Mouse (Mus musculus): Measurements from ENCODE around the gene Prr19. TPM values are rescaled to one million over a fixed set of nuclear protein-coding genes. Genes with fewer than 3 reads are reported as not detected.
"Not testable (repeated sequence)": the region's sequence is repeated elsewhere in the genome, so short reads cannot be mapped to it uniquely, and the experiment has no call there.

Prr19 gene
- not detected in 2 replicates for total RNA-seq (2014; rRNA removed; ENCODE audit: low replicate concordance)
- not detected in 2 replicates for polyA plus RNA-seq (2015; fragmentation: Nextera tagmentation; extraction: Ambion mirVana)

DNA sequence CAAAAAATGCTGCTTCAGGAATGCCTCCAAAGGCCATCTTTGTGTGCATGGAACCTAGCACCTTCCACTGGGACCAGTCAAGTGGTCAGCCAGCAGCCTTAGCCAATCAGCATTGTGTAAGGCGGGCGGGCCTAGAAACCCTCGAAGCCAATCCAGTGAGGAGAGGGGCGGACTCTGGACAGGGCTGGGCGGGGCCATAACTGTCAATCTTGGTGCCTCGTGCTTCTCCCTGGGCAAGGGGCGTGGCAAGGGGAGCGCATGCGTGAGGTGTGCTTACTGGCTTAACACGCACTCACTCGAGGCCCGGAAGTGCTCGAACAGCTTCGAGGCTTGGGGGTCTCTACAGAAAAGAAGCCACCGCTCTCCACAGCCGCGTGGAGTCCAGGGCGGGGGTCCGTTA lies at the start of gene Prr19:
Prr19 (plus strand) TSS at position 349 of the 400 bp plus-strand sequence.
- Histone ChIP-seq H3K4me2 (ENCODE audit: low read depth, low read length) (no peak within 1 kb of the TSS), H3K36me3 (replicated peaks; ENCODE audit: control insufficient read depth, insufficient read depth, low read length) (no peaks in the 10 kb centered on the region), H3K27me3 (ENCODE audit: control insufficient read depth, insufficient read depth, low read length) (peaks cover 11% of the 10 kb centered on the region), H3K4me1 (ENCODE audit: control insufficient read depth, insufficient read depth) (peaks cover 9% of the 10 kb centered on the region), H3K27ac (ENCODE audit: low read depth) (no peak within 1 kb of the TSS), H3K4me3 (ENCODE audit: low read depth, low read length) (no peak within 1 kb of the TSS), H3K9ac (replicated peaks; ENCODE audit: low read depth, low read length) (no peak within 1 kb of the TSS), H3K9me3 (replicated peaks; ENCODE audit: control insufficient read depth, low read length) (no peaks in the 10 kb centered on the region)
- 55% methylated on average over 19 of the region's 19 CpGs for WGBS
- ATAC-seq (ENCODE audit: insufficient read depth, low read depth): no peak
- TF ChIP-seq CTCF (IDR thresholded peaks at IDR 0.05; ENCODE audit: low read depth) (no peak), EP300 (IDR thresholded peaks at IDR 0.05; ENCODE audit: low read depth) (no peak)
- no peak for DNase-seq (ENCODE audit: low spot score)

- TF ChIP-seq EP300 (IDR thresholded peaks at IDR 0.05; ENCODE audit: low read depth): no peak
- TF ChIP-seq CTCF (IDR thresholded peaks at IDR 0.05; ENCODE audit: low read depth): no peak
- no peaks in the 10 kb centered on the region for H3K27me3 ChIP-seq (ENCODE audit: control insufficient read depth, insufficient read depth, low read length)
- peak overlapping the region; percentile 97 for H3K27ac ChIP-seq (ENCODE audit: low read depth)
- H3K36me3 ChIP-seq (replicated peaks; ENCODE audit: control insufficient read depth, insufficient read depth, low read length): no peaks in the 10 kb centered on the region
- H3K4me3 ChIP-seq (ENCODE audit: low read depth, low read length): peak overlapping the region; percentile 89
- WGBS: 19% methylated on average over 8 of the region's 8 CpGs
- no peak for DNase-seq (ENCODE audit: low spot score)
- H3K4me1 ChIP-seq (ENCODE audit: control insufficient read depth, insufficient read depth): peaks cover 17% of the 10 kb centered on the region
- H3K9ac ChIP-seq (replicated peaks; ENCODE audit: low read depth, low read length): peak overlapping the region; percentile 51
- H3K4me2 ChIP-seq (ENCODE audit: low read depth, low read length): peak overlapping the region; percentile 90
- no peak for ATAC-seq (ENCODE audit: insufficient read depth, low read depth)
- no peaks in the 10 kb centered on the region for H3K9me3 ChIP-seq (replicated peaks; ENCODE audit: control insufficient read depth, low read length)
Observed at GRCm38 (mm10) chr7:25251822-25252221, 49.4 kb upstream of the Prr19 start.

- H3K27me3 ChIP-seq (ENCODE audit: control insufficient read depth, insufficient read depth, low read length): no peaks in the 10 kb centered on the region
- H3K9me3 ChIP-seq (replicated peaks; ENCODE audit: control insufficient read depth, low read length): no peaks in the 10 kb centered on the region
- H3K36me3 ChIP-seq (replicated peaks; ENCODE audit: control insufficient read depth, insufficient read depth, low read length): no peaks in the 10 kb centered on the region
- H3K4me2 ChIP-seq (ENCODE audit: low read depth, low read length): no peak overlapping the region
- peaks cover 4% of the 10 kb centered on the region; the same call in 1 of the 2 replicates for H3K4me1 ChIP-seq (ENCODE audit: control insufficient read depth, insufficient read depth)
- WGBS: 71% methylated on average over 1 of the region's 1 CpGs
- no peak overlapping the region for H3K9ac ChIP-seq (replicated peaks; ENCODE audit: low read depth, low read length)
- no peak overlapping the region for H3K4me3 ChIP-seq (ENCODE audit: low read depth, low read length)
- no peak for TF ChIP-seq CTCF (IDR thresholded peaks at IDR 0.05; ENCODE audit: low read depth)
- no peak for TF ChIP-seq EP300 (IDR thresholded peaks at IDR 0.05; ENCODE audit: low read depth)
- no peak for ATAC-seq (ENCODE audit: insufficient read depth, low read depth)
- DNase-seq (ENCODE audit: low spot score): no peak
- no peak overlapping the region for H3K27ac ChIP-seq (ENCODE audit: low read depth)
Observed at GRCm38 (mm10) chr7:25261896-25262295, 39.3 kb upstream of the Prr19 start.

DNA sequence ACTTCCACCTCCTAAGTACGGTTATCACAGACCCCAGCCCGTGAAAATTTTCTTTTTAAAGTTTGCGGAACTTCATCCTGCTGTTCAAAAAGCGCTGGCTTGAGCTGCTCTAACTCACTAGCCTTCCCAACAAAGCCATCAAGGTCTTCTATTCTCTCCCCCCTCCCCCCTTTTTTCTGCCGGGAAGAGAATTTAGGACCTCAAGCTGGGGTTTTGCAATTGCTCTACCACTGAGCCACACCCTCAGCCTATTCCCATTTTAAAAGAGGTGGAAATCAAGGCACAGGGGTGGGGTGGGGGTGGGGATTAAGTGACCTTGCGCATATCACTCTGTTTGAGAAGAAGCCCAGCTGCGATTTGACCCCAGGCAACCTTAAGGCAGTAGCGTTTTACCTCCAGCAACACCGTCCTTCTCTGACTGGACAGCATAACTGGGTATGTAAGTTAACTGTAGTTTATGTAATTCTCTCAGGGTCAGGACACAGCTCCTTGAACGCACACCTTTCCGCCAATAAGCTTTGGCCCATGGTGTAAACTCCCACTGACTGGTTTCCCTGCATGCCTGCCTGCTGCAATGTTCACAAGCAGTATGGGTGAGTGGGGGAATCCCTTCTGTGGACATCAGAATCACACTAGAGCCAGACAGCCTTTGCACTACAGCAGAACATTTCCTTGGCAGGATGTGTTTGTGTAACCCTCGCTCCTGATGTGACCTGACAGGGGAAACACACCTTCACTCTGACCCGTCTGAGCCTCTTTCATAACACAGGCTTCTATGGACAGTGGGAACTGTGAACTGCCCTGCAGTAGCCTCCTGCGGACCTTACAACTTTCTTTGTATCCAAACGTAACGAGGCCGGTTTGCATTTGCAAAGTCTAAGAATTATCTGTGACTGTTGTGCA lies 37.0 kb upstream of the Prr19 start:
- Histone ChIP-seq H3K9ac (replicated peaks; ENCODE audit: low read depth, low read length) (no peak overlapping the region), H3K4me3 (ENCODE audit: low read depth, low read length) (no peak overlapping the region), H3K27me3 (ENCODE audit: control insufficient read depth, insufficient read depth, low read length) (no peaks in the 10 kb centered on the region), H3K4me2 (ENCODE audit: low read depth, low read length) (no peak overlapping the region), H3K4me1 (ENCODE audit: control insufficient read depth, insufficient read depth) (peaks cover 14% of the 10 kb centered on the region), H3K9me3 (replicated peaks; ENCODE audit: control insufficient read depth, low read length) (no peaks in the 10 kb centered on the region), H3K27ac (ENCODE audit: low read depth) (no peak overlapping the region), H3K36me3 (replicated peaks; ENCODE audit: control insufficient read depth, insufficient read depth, low read length) (no peaks in the 10 kb centered on the region)
- TF ChIP-seq CTCF (IDR thresholded peaks at IDR 0.05; ENCODE audit: low read depth) (no peak), EP300 (IDR thresholded peaks at IDR 0.05; ENCODE audit: low read depth) (no peak)
- DNase-seq (ENCODE audit: low spot score) (no peak), ATAC-seq (ENCODE audit: insufficient read depth, low read depth) (no peak)
- WGBS: 46% methylated on average over 17 of the region's 17 CpGs

- DNase-seq (ENCODE audit: low spot score); ATAC-seq (ENCODE audit: insufficient read depth, low read depth): not testable (repeated sequence)
- WGBS: 60% methylated on average over 5 of the region's 5 CpGs
Observed at GRCm38 (mm10) chr7:25265743-25266142, 35.5 kb upstream of the Prr19 start.

More at GRCm38 (mm10) chr7:25265743-25266142, 35.5 kb upstream of the Prr19 start:
- not testable (repeated sequence) for H3K27me3 ChIP-seq (ENCODE audit: control insufficient read depth, insufficient read depth, low read length); H3K36me3 ChIP-seq (replicated peaks; ENCODE audit: control insufficient read depth, insufficient read depth, low read length); H3K9ac ChIP-seq (replicated peaks; ENCODE audit: low read depth, low read length); H3K4me3 ChIP-seq (ENCODE audit: low read depth, low read length); H3K9me3 ChIP-seq (replicated peaks; ENCODE audit: control insufficient read depth, low read length); H3K27ac ChIP-seq (ENCODE audit: low read depth); H3K4me2 ChIP-seq (ENCODE audit: low read depth, low read length)
- peaks cover 23% of the 10 kb centered on the region for H3K4me1 ChIP-seq (ENCODE audit: control insufficient read depth, insufficient read depth)
